Mouse (Mus musculus) brain, embryonic 14.5 days (tissue): ENCODE measurements around the gene D7Ertd443e. TPM values are rescaled to one million over a fixed set of nuclear protein-coding genes. Genes with fewer than 3 reads are reported as not detected.

Source experiments
- DNase-seq: peaks from one replicate; pipeline ENCODE4 v3.0.0-alpha.2; 2011; ENCODE audit warnings: low read depth
- CTCF ChIP-seq: fragments of 200-500 bp; IDR thresholded peaks from 2 replicates; pipeline ENCODE4 v1.5.1; 2012; ENCODE audit warnings: inconsistent platforms, mild to moderate bottlenecking, moderate library complexity, borderline replicate concordance; ENCODE audit not compliant: insufficient read depth, insufficient read length; ENCODE audit errors: extremely low read depth
- POLR2A ChIP-seq: fragments of 200-500 bp; IDR thresholded peaks from 2 replicates; pipeline ENCODE4 v1.6.1; 2012; ENCODE audit warnings: mild to moderate bottlenecking, inconsistent platforms, borderline replicate concordance; ENCODE audit not compliant: poor library complexity, insufficient read depth, insufficient read length, severe bottlenecking; ENCODE audit errors: extremely low read depth
- polyA plus RNA-seq: library from polyadenylated mRNA; depleted of rRNA; stranded (reverse); fragments of >200 nt; gene quantifications from 2 replicates; pipeline ENCODE4 v1.2.3, GENCODE M21; 2012

D7Ertd443e gene
- polyA plus RNA-seq, 1 experiment = 0.36 TPM

GRCm38 (mm10) chr7:134236727-134237126, 148.7 kb downstream of the D7Ertd443e start:
- TF ChIP-seq CTCF (no peak), POLR2A (no peak)
- no peak for DNase-seq

- DNase-seq = no peak
- TF ChIP-seq POLR2A (no peak), CTCF (no peak)
Observed at GRCm38 (mm10) chr7:134235552-134235951, 149.9 kb downstream of the D7Ertd443e start.

- no peak for TF ChIP-seq POLR2A
- TF ChIP-seq CTCF = no peak
- DNase-seq = no peak
Observed at GRCm38 (mm10) chr7:134231378-134232346, 153.8 kb downstream of the D7Ertd443e start, which contains the start of gene Adam12. Adam12 (minus strand) TSS chr7:134232146.

GRCm38 (mm10) chr7:134230708-134231107, 154.8 kb downstream of the D7Ertd443e start:
- TF ChIP-seq POLR2A (no peak), CTCF (no peak)

GRCm38 (mm10) chr7:134229899-134230298, 155.6 kb downstream of the D7Ertd443e start:
- TF ChIP-seq CTCF (no peak), POLR2A (no peak)
- DNase-seq = no peak

More at GRCm38 (mm10) chr7:134230708-134231107, 154.8 kb downstream of the D7Ertd443e start:
- DNase-seq = no peak

- DNase-seq = peak; percentile 79
- TF ChIP-seq POLR2A (no peak), CTCF (no peak)
Observed at GRCm38 (mm10) chr7:134227773-134228455, 157.5 kb downstream of the D7Ertd443e start.

DNA sequence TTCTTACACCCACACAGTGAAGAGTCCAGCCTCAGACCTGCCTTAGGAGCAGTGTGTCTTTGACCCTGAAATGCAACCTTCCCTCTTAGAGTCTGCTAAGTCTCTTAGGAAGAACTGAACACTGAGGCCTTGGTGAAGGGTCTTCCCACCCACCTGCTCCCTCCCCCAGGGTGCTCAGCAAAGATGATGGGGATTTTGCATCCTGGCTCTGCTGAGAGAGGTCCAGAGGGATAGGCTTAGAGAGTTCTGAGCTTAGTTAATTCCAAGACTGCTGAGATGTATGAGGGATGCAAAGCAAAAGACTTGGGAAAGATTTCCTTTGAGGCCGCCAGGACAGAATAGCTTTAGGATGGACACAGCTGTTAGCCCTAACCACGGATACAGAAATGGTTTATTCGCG, 158.4 kb downstream of the D7Ertd443e start:
- TF ChIP-seq POLR2A (no peak), CTCF (no peak)
- DNase-seq = no peak

- DNase-seq = no peak
- no peak for TF ChIP-seq POLR2A
- no peak for TF ChIP-seq CTCF
Observed at GRCm38 (mm10) chr7:134226231-134226630, 159.2 kb downstream of the D7Ertd443e start.

DNA sequence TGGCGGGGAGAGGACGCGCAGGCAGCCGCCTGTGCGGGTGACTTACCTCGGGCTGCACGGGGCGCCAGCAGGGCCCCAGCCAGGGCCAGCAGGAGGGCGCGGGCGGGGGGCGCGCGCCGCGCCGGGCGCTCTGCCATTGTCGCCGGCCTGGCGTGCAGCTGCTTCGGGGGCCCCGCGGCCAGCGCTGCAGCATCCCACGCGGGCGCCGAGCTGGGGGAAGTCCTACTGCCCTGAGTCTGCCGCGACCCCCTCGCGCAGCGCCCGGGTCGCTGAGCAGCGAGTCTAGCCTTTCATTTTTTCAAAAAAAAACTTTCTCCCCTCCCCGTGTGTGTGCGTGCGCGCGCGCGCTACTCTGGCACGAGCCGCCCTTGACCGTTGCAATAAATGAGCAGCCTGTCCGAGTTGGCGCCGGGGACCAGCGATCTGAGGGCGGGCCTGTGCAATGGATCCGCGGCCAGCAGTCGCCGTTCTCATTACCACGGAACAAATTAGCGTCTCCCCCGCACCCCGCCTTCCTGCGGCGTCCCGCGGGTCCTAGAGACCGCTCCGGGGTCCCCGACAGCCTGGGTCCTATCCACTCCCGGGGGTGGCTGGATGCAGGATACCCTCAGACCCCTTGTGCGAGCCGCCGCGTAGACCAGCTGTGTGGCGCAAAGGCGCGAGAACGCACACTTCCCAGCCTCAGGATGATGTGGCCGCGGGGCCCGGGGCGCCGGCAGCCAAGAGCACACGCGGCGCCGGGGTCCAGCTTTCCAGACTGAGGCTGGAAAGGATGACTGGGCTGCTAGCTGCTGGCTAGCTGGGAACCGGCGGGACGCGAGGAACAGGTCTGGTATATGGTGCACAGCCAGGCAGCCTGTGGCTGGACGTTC, 160.5 kb downstream of the D7Ertd443e start:
- DNase-seq = peak; percentile 76
- TF ChIP-seq CTCF (no peak), POLR2A (no peak)

DNA sequence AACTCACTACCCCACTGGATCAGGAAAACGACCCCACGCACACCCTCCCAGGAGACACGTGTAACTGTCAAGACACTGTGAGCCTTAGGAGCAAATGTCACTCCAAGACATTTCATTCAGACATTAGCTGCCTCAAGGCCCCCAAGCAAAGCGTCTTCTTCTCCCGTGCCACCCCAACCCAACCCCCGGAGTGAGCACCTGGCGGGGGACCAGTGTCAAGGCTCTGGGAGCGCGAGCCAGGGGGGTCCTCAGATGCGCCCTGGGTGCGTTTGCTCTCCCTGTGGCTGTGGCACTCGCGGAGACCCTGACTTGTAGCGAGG, 161.1 kb downstream of the D7Ertd443e start:
- TF ChIP-seq CTCF = no peak
- TF ChIP-seq POLR2A = no peak
- DNase-seq = no peak
